Mouse (Mus musculus) spleen, adult 2 months (tissue): ENCODE measurements around the gene Man2a1.

Source experiments
- CTCF ChIP-seq: fragments of 200-500 bp; IDR thresholded peaks from 2 replicates; pipeline ENCODE4 v1.5.1; 2011; ENCODE audit warnings: mild to moderate bottlenecking, inconsistent platforms; ENCODE audit not compliant: insufficient read depth, insufficient read length, insufficient replicate concordance; ENCODE audit errors: extremely low read depth
- POLR2A ChIP-seq: fragments of 200-500 bp; IDR thresholded peaks from 2 replicates; pipeline ENCODE4 v1.6.1; 2011; ENCODE audit warnings: low read depth, low read length, inconsistent platforms

DNA sequence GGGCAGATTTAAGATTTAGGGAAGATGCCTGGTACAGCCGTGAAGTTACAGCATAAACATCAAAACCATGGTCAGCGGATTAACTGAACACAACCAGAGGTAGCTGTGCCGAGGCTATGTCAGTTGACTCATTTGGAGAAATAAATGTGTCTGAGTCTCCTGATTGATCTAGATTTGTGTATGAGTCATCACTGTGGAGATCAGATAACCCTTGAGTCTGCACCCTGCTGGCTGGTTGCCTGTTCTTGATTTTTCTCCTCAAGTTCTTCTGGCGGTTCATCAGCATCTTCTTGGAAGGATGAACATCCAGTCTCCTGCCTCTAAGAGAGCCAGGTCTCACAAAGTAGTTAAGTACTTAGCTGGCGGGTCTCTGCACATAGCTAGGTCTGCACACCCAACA lies 150.7 kb downstream of the Man2a1 start:
- TF ChIP-seq POLR2A (no peak), CTCF (no peak)
